Mouse (Mus musculus): ENCODE data around the gene Trim26.
A peak's percentile ranks its signal among the peaks of the same experiment; 100 is the strongest.
"Not testable (repeated sequence)": the region's sequence is repeated elsewhere in the genome, so short reads cannot be mapped to it uniquely, and the experiment has no call there.

Gene Trim26

DNA sequence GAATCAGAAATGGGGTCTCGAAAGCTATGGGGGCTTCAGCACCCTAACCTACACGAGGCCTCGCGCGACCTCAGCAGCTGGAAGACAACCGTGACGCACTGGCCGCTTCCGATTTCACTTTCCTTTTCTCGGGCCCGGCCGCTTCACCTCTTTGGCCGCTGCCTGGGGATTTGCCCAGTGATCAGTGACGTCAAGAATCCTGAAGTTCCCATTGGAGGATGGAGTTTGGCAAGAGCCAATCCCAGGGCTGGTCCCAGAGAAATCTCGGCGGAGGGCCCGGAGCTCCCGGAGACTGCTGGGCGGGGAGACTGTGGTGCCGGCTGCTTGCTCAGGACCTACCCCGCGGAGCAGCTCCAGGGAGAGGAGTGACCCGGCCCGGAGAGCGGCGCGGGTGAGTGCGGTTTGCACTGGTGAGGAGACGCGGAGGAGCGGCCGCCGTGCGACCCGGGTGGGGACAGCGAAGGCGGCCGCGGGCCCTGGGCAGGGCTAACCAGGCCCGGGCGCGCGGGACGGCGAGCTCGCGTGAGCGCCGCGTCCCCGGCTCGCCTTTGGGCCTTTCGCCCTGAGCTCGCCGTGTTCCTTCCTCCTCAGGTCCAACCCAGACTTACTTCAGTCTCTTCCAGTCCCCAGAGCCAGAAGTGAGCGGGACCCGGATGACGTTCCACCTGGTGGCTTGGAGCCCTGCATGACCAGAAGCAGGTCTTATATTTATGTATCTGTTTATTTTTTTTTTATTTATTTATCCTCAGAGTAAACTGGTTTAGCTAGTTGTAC is at the start of gene Trim26:
Gene Trim26, plus strand, starts transcription at position 261 of the 774 bp plus-strand sequence.
- peak; percentile 97 for DNase-seq (ENCODE audit: extremely low read depth, insufficient read length, low spot score)

- no peak for DNase-seq (ENCODE audit: extremely low read depth, insufficient read length, low spot score)
Observed at GRCm38 (mm10) chr17:36788351-36788750, 48.6 kb upstream of the Trim26 start.

GRCm38 (mm10) chr17:36788801-36789200 is 48.1 kb upstream of the Trim26 start:
- peak; percentile 15 for DNase-seq (ENCODE audit: extremely low read depth, insufficient read length, low spot score)

DNA sequence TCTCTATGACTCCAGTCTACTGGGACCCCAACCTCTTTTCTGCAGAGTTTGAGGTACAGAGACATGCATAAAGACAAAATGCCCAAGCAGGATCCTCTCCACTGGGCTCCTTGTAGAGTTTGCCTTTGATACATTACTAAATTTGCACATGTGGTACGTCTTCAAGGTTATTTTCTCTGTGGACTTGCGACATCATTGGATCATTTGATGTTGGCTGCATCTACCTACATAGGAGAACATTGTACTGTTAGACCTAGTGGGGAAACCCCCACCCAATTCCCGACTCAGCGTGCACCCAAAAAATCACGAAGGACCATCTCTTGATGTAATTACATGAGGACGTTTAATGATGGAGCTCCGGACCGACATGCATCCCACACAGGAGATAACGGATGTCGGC is 37.4 kb upstream of the Trim26 start:
- no peak for DNase-seq (ENCODE audit: extremely low read depth, insufficient read length, low spot score)

DNA sequence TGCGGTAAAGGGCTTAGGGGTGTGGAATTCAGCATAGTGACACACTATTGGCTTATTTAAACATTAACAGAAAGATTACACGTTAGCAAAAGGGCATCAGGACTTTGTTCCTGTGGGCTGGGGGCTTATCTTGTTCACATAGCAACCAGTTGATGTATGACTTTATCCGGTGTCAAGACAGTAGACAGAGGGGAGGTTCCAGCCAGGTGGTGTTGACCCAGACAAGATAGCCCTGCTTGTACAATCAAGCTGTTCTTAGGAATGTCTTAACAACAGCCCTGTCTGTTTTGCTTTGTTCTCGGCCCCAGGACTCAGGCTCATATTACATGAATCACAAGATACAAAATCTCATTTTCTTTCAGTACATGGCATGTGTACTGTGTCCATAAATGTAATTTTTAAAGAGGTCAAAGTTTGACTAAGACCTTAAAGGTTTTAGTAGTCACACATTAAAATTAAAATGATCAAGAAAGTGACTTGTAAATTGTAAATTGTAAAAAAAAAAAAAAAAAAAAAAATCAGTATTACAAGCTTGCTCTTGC is 36.9 kb upstream of the Trim26 start:
- DNase-seq (ENCODE audit: extremely low read depth, insufficient read length, low spot score) = not testable (repeated sequence)

DNA sequence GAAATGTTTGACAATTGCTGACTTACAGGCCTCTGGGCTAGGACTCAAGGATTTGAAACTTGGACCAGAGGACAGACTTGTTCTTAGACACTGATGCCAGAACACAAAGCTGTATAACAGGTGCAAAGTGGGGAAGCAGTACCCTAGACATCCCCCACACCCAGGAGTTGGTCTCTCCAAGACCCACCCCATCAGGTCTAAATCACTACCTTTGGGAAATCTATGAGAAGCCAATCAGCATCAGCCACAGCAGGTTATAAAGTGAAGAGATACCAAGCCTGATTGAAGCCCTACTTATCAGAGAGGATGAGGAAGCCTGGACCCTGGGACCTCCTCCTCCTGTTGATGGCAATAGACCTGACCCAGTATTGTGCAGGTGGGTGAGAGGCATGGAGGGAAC is 25.1 kb upstream of the Trim26 start, which contains the start of gene H2-M10.6:
Gene H2-M10.6, plus strand, starts transcription at position 301 of the 400 bp plus-strand sequence.
- DNase-seq (ENCODE audit: extremely low read depth, insufficient read length, low spot score) = no peak

DNA sequence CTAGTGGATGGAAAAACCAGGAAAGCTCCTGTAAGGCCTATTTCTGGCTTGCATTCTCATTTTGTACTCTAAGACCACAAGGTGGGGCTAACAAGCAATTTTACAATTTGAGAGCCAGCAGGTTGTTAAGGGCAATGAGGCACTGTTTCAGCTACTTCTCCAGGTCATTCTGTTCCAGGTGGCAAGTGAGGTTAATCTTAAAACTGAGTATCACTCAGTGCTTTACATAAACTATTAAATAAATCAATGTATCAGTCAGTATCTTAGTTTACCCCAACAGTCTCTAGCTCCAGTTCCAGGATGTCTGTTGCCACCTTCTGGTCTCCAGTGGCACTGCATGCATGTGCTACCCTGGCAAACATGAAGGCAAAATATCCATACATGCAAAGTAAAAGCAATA is 12.9 kb upstream of the Trim26 start:
- DNase-seq (ENCODE audit: extremely low read depth, insufficient read length, low spot score) = peak; percentile 26

DNA sequence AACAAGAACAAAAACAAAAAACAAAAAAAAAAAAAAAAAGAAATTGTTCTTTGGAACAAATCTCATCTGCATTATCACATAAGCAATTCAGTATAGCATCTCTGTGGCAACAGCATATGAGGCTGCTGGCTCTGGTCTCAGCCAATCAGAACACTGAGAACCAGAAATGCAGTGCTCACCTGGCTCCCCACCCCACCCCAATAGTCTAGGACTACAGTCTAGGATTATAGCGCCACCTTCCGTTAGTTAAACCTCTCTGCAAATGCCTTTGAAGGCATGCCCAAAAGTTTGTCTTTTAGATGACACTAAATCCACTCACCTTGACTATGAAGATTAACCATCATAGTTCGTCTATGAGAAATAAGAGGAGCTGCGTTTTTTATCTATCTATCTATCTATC is 11.4 kb upstream of the Trim26 start:
- no peak for DNase-seq (ENCODE audit: extremely low read depth, insufficient read length, low spot score)

DNA sequence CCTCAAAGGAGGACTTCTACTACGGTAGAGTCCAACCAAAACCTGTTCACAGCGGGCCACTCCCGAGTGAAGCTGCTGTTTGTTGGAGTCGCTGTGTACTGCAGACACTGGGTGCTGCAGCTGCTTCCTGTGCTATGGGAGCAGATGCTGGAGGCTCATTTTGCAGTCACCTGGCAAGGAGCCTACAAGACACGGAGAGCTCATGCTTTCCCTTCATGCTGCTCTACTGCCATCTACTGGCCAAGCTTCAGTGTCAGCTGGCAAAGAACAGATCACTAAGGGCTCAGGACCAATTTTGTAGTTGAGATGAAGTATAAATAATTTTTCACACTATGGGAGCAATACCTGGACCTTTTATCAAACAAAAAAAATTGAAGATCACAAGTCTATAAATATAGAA is 10.9 kb upstream of the Trim26 start:
- peak; percentile 50 for DNase-seq (ENCODE audit: extremely low read depth, insufficient read length, low spot score)

DNA sequence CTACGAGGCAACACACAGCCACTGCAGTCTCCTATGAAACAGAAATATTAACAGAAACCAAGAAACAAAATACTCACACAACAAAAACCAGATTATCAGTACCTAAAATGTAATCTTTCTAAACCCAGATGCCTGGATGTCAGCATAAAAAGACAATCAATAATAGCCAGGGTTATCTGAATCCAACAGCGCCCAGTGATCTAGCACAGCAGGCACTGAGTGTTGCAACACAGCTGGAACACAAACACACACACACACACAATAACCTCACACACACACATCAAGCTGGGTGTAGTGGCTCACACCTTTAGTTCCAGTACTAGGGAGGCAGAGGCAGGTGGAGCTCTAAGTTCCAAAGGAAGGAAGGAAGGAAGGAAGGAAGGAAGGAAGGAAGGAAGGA is 8.4 kb upstream of the Trim26 start:
- no peak for DNase-seq (ENCODE audit: extremely low read depth, insufficient read length, low spot score)

- no peak for DNase-seq (ENCODE audit: extremely low read depth, insufficient read length, low spot score)
Observed at GRCm38 (mm10) chr17:36830470-36830869, 6.5 kb upstream of the Trim26 start.

DNA sequence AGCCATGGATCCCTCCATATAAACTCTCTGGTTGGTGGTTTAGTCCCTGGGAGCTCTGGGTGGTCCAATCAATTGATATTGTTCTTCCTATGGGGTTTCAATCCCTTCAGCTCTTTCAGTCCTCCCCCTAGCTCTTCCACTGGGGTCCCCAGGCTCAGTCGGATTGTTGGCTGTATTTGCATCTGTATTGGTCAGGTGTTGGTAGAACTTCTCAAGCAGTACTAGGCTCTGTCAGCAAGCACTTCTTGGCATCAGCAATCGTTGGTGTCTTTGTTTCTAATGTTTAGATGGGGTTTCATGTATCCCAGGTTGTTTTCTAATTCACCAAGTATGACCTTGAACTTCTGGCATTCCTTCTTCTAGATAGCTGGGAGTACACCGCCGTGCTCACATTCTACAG is 4.2 kb upstream of the Trim26 start:
- no peak for DNase-seq (ENCODE audit: extremely low read depth, insufficient read length, low spot score)

DNA sequence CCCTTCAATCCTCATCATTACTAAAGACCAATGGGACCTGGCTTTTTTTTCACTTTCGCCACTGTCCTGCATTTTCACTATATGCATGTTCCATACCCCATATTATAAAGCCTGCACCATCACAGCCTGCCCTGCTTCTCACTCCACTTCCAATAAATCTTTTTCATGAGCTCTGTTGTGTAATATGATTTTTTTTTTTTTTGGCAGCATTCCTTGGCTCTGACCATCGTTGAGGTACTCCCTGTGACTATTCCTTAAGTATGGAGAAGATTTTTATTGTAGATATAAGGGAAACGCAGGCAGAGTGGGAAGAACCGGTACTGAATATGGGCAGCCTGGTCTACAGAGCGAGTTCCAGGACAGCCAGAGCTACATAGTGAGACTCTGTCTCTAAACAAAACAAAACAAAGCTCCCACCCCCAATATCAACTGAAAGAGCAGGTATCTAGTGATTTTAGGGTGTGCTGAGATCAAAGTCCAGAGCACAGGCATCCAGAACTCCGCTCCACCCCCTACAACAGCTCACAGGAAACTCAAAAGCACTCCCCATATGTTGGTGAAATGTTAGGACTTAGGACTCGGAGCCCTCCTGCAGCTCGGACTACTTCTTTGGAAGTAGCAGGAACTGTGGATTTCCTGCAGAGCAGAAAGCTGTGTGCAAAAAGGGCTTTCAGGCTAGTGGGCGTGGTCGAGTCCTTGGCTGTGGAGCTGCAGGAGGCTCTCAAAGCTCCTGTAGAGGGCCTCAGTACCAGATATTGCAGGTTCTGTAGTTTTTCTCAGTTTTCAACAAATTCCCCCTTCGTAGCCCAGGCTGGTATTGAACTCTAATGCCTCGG is 1.1 kb upstream of the Trim26 start:
- DNase-seq (ENCODE audit: extremely low read depth, insufficient read length, low spot score) = peak; percentile 46

GRCm38 (mm10) chr17:36836427-36836812 is 514 bp upstream of the Trim26 start:
- DNase-seq (ENCODE audit: extremely low read depth, insufficient read length, low spot score) = no peak

- no peak for DNase-seq (ENCODE audit: extremely low read depth, insufficient read length, low spot score)
Observed at GRCm38 (mm10) chr17:36839001-36839400, 2.1 kb downstream of the Trim26 start.

- DNase-seq (ENCODE audit: extremely low read depth, insufficient read length, low spot score) = no peak
Observed at GRCm38 (mm10) chr17:36839931-36840330, 3.0 kb downstream of the Trim26 start.

DNA sequence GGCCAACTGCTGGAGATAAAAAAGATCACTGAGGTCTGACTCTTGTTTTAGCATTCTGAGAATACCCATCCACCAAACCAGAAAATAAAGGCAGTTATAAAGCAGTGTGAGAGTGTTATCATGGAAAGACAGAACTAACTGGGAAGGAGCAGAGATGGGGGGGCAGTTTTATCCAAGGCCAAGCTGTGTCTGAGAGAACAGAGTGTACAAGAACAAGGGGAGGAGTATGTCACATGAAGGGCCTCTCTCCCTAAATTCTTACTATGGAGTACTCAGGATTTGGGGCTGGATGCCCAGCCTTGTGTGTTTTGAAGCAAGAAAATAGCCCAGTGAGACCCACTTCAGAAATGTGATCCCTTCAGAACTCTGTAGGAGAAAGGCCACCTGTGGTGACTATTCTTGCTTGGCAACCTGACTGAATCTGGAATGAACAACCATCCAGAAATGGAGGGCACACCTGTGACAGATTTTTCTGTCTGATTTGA is 4.1 kb downstream of the Trim26 start:
- DNase-seq (ENCODE audit: extremely low read depth, insufficient read length, low spot score) = no peak

DNA sequence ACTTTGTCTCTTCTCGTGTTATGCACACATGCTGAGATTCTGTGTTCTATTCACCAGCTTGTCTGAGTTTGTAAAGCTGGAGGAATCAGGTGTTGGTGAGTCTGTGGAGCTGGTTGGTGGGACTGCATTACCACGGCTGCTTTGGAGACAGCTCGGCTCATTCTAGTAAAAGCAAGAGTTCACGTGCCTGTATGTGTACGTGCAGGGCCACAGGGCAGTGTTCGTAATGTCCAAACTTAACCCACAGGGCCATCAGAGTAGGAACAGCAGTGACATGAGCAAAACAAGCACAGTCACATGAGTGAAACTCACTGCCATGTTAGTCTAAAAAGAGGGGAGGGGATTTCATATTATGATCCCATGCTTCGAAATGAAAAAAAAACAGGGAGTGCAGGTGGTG is 6.8 kb downstream of the Trim26 start:
- DNase-seq (ENCODE audit: extremely low read depth, insufficient read length, low spot score) = no peak

- DNase-seq (ENCODE audit: extremely low read depth, insufficient read length, low spot score) = no peak
Observed at GRCm38 (mm10) chr17:36844286-36844719, 7.4 kb downstream of the Trim26 start.

DNA sequence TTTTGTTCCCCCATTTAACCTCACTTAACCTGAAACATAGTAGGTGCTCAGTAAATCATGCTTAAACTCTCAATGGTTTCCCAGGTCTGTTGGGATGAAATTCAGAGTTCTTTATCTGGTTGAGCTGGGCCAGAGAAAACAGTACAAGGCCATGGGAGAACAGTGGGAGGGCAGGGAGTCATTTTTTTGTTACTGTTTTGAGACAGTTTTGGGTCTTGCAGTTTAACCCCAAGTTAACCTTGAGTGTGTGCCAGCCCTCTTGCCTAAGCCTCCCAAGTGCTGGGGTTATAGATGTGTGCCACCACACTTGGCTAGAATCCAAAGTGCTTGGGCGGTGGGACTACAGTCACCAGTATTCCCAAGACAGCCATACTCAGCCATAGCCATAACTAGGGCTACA is 7.8 kb downstream of the Trim26 start:
- DNase-seq (ENCODE audit: extremely low read depth, insufficient read length, low spot score) = no peak

DNA sequence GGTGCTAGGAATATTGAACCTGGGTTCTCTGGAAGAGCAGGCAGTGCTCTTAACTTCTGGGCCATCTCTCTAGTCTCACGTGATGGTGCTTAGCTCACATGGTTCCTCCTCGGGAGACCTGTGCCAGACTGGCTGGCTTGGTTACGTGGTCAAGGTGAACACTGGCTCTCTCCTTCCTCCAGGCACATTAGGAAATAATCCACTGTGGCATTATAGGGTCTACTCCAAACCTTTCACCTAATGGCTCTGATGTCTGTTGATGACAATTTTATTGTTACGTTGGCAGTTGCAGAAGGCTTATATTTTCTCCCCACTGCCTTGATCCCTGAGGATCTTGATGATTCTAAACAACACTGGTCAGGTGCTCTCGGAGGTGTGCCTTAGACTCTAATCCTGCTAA is 12.0 kb downstream of the Trim26 start:
- DNase-seq (ENCODE audit: extremely low read depth, insufficient read length, low spot score) = no peak
